Mouse (Mus musculus) CH12.LX (cell line): ENCODE measurements around the gene Scgb2a2. TPM values are rescaled to one million over a fixed set of nuclear protein-coding genes. Genes with fewer than 3 reads are reported as not detected.
A peak's percentile ranks its signal among the peaks of the same experiment; 100 is the strongest.
"Not testable (repeated sequence)": the region's sequence is repeated elsewhere in the genome, so short reads cannot be mapped to it uniquely, and the experiment has no call there.

Experiments used
- DNase-seq: peaks from one replicate; pipeline ENCODE4 v3.0.0-alpha.2; 2013; ENCODE audit errors: extremely low read depth
- H3K27ac ChIP-seq: 2 replicates; pipeline ENCODE4 v1.5.1; 2012; ENCODE audit warnings: low read depth, mild to moderate bottlenecking, control low read depth, moderate library complexity; ENCODE audit not compliant: insufficient read depth
- H3K27me3 ChIP-seq: replicated peaks from 2 replicates; pipeline ENCODE3; 2012; ENCODE audit warnings: inconsistent platforms
- H3K36me3 ChIP-seq, 2 experiments: replicated peaks in 1 of 2; 2 replicates each; pipeline versions ENCODE3 to v1.6.1; 2012; ENCODE audit warnings: inconsistent platforms in 1 of 2, low read length in 1 of 2, mild to moderate bottlenecking in 1 of 2, mixed read lengths in 1 of 2, moderate library complexity in 1 of 2; ENCODE audit not compliant: control insufficient read depth in 1 of 2, insufficient read depth in 1 of 2
- H3K4me1 ChIP-seq, 2 experiments: 2 replicates each; pipeline ENCODE4 v1.6.1; 2012; ENCODE audit warnings: inconsistent platforms in 1 of 2, moderate library complexity in 1 of 2; ENCODE audit not compliant: insufficient read depth in 2 of 2, control insufficient read depth in 1 of 2
- H3K4me2 ChIP-seq: 2 replicates; pipeline ENCODE4 v1.6.1; 2012; ENCODE audit warnings: low read depth, mild to moderate bottlenecking, control low read depth; ENCODE audit not compliant: poor library complexity, insufficient read depth, severe bottlenecking
- H3K4me3 ChIP-seq, 3 experiments: fragments of 150-350 bp in 1 of 3; sonication (generic) in 1 of 3; replicated peaks in 1 of 3; 2 replicates each; pipeline versions ENCODE3 to v1.5.1; 2011 to 2012; ENCODE audit warnings: low read depth in 2 of 3, low read length in 2 of 3, mild to moderate bottlenecking in 2 of 3, moderate library complexity in 2 of 3, control low read depth in 1 of 3, improper control_type of control experiment in 1 of 3, inconsistent platforms in 1 of 3, mixed read lengths in 1 of 3; ENCODE audit not compliant: poor library complexity in 1 of 3
- H3K79me2 ChIP-seq: replicated peaks from 2 replicates; pipeline ENCODE4 v1.6.1; 2012; ENCODE audit warnings: mild to moderate bottlenecking, moderate library complexity; ENCODE audit not compliant: control insufficient read depth, poor library complexity, insufficient read depth, severe bottlenecking; ENCODE audit errors: extremely low read depth
- H3K9ac ChIP-seq: 2 replicates; pipeline ENCODE4 v1.6.1; 2012; ENCODE audit warnings: low read depth, mild to moderate bottlenecking, control low read depth, moderate library complexity; ENCODE audit not compliant: insufficient read depth
- H3K9me3 ChIP-seq: replicated peaks from 2 replicates; pipeline ENCODE3; 2012; ENCODE audit warnings: low read length, inconsistent platforms, mixed read lengths
- CTCF ChIP-seq, 2 experiments: IDR thresholded peaks in 1 of 2; conservative IDR thresholded peaks in 1 of 2; 2 replicates each; pipeline ENCODE4 v1.5.1; 2011 to 2012; ENCODE audit warnings: low read depth in 2 of 2, low read length in 2 of 2, improper control_type of control experiment in 1 of 2, inconsistent platforms in 1 of 2, mild to moderate bottlenecking in 1 of 2, moderate library complexity in 1 of 2
- ELF1 ChIP-seq: IDR thresholded peaks from 2 replicates; pipeline ENCODE4 v1.6.1; 2014; ENCODE audit warnings: low read depth, mild to moderate bottlenecking, inconsistent platforms, low read length, improper control_type of control experiment
- JUN ChIP-seq: IDR thresholded peaks from 2 replicates; pipeline ENCODE4 v1.6.1; 2011; ENCODE audit warnings: low read depth, mild to moderate bottlenecking, low read length, improper control_type of control experiment, moderate library complexity; ENCODE audit not compliant: insufficient read depth
- MXI1 ChIP-seq: IDR thresholded peaks from 2 replicates; pipeline ENCODE4 v1.6.1; 2011; ENCODE audit warnings: mild to moderate bottlenecking, low read depth, low read length, improper control_type of control experiment
- MYC ChIP-seq: IDR thresholded peaks from 2 replicates; pipeline ENCODE4 v1.6.1; 2011; ENCODE audit warnings: low read depth, mild to moderate bottlenecking, improper control_type of control experiment, low read length
- NELFE ChIP-seq: IDR thresholded peaks from 2 replicates; pipeline ENCODE4 v1.6.1; 2011; ENCODE audit warnings: low read depth, low read length, improper control_type of control experiment
- POLR2AphosphoS2 ChIP-seq: IDR thresholded peaks from 2 replicates; pipeline ENCODE4 v1.6.1; 2011; ENCODE audit warnings: low read depth, low read length, improper control_type of control experiment
- RAD21 ChIP-seq: IDR thresholded peaks from 2 replicates; pipeline ENCODE4 v1.6.1; 2011; ENCODE audit warnings: low read depth, mild to moderate bottlenecking, low read length, improper control_type of control experiment, moderate library complexity
- USF1 ChIP-seq: IDR thresholded peaks from 2 replicates; pipeline ENCODE4 v1.6.1; 2014; ENCODE audit warnings: low read depth, mild to moderate bottlenecking, inconsistent platforms, low read length, improper control_type of control experiment
- USF2 ChIP-seq: conservative IDR thresholded peaks from 2 replicates; pipeline ENCODE4 v1.6.1; 2011; ENCODE audit warnings: low read depth, low read length, improper control_type of control experiment
- ZC3H11A ChIP-seq: IDR thresholded peaks from 2 replicates; pipeline ENCODE4 v1.6.1; 2012; ENCODE audit warnings: low read depth, mild to moderate bottlenecking, inconsistent platforms, low read length, improper control_type of control experiment
- dilution Hi-C: fragments of 300-500 bp; cut with MboI; formaldehyde crosslinking; loops from 2 replicates; pipeline ENCODE4 v1.14.3; 2020; ENCODE audit warnings: low sequenced_read_pairs; ENCODE audit not compliant: extremely low pct_unique_long_range_greater_than_20kb, extremely low pct_ligation_motif_present
- in situ Hi-C: fragments of 300-500 bp; cut with MboI; formaldehyde crosslinking; loops from 3 replicates; pipeline ENCODE4 v1.14.3; 2019; ENCODE audit warnings: low sequenced_read_pairs, low pct_ligation_motif_present, low pct_unique_long_range_greater_than_20kb, mixed read lengths
- polyA plus RNA-seq: library from polyadenylated mRNA; unstranded; fragments of >175 nt; gene quantifications from 2 replicates; pipeline ENCODE4 v1.2.1, GENCODE M21; 2012; ENCODE audit warnings: low read depth; ENCODE audit not compliant: insufficient read length
- total RNA-seq, 2 experiments: library from RNA; depleted of rRNA; stranded (reverse); fragments of 300-350 nt in 1 of 2; fragments of >200 nt in 1 of 2; gene quantifications; 2 replicates each; pipeline ENCODE4 v1.2.3; 2012 to 2014

Gene Scgb2a2
- total and polyA plus RNA-seq, 3 experiments = not detected

DNA sequence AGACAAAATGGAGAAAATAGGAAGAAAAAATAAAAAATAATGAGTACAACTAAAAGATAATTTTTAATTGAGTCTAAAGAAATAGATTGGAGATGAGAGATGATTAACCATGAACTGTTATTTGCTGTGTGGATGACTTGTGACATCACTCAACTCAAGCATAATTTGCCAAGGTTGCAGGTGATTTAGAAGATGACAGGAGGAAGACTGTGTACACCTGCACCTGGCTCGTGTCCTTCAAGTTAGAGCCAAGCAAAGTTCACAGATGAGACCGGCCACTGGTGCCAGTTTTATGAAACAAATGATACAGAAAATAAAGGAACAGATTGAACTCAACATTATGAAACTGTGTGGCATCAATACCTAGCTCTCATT is 10.0 kb upstream of the Scgb2a2 start:
- H3K4me1 ChIP-seq = no peaks in the 10 kb centered on the region
- TF ChIP-seq NELFE (no peak), USF1 (no peak), USF2 (no peak), MYC (no peak), ELF1 (no peak), POLR2AphosphoS2 (no peak), ZC3H11A (no peak), MXI1 (no peak), JUN (no peak)
- H3K4me2 ChIP-seq = no peak overlapping the region
- dilution Hi-C loops = no loop called here
- no peaks in the 10 kb centered on the region for H3K9me3 ChIP-seq
- H3K79me2 ChIP-seq = no peaks in the 10 kb centered on the region
- DNase-seq = no peak
- no peak overlapping the region for H3K27ac ChIP-seq
- H3K9ac ChIP-seq = no peak overlapping the region
- in situ Hi-C loops = no loop called here
- H3K4me3 ChIP-seq = no peak overlapping the region
- no peaks in the 10 kb centered on the region for H3K36me3 ChIP-seq
- no peaks in the 10 kb centered on the region for H3K27me3 ChIP-seq

DNA sequence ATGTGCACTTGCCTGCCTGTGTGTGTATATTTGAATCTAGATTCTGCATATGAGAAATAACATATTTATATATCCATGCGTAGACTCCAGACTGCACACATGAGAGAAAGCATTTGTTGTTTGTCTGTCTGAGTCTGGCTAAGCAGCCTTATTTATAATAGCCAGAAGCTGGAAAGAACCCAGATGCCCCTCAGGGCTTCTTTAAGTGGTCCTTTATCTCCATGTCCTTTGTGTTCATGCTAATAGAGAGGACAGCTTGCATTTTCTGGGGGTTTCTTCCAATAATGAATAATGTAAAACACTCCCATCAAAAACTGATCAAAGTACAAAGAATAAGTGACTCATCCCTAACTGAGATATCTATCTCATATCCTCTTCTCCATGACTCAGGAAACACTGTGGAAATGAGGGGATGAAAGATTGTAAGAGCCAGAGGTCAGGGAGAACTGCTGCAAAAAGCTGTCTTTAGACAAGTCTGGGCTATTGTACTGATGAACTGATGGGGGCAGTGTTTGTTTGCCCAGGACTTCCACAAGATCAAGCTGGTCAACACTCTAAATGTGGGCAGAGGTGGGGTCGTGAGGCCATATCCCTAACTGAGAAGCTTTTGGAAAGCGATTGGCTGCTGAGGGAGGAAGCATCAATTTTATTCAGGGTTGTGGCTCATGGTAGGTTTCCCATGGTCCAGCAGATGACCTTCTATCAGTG is 2.2 kb downstream of the Scgb2a2 start:
- not testable (repeated sequence) for H3K79me2 ChIP-seq, H3K4me2 ChIP-seq, DNase-seq
- TF ChIP-seq RAD21 = peak; percentile 14
- peak in 1 of 2 experiments; percentile 43; a peak in 2 of 4 replicates for TF ChIP-seq CTCF (conservative IDR thresholded peaks at IDR 0.05 in 1 of 2, IDR thresholded peaks at IDR 0.05 in 1 of 2; ENCODE audit: low read depth in 2 of 2, low read length in 2 of 2)
- TF ChIP-seq, all 38 proteins: peak for 2; not testable (repeated sequence) for 36
- H3K27me3 ChIP-seq, dilution Hi-C loops, H3K4me3 ChIP-seq, H3K27ac ChIP-seq, H3K9me3 ChIP-seq, H3K36me3 ChIP-seq, H3K4me1 ChIP-seq, H3K9ac ChIP-seq: not testable (repeated sequence)
- in situ Hi-C loops = loop anchor here (25.0 kb wide), 1 partner anchor 1012 kb away; the partner anchor contains the start of genes AC129217.1, Bscl2 and Gng3

GRCm38 (mm10) chr19:9860821-9861220 is 13.5 kb downstream of the Scgb2a2 start:
- DNase-seq, H3K9ac ChIP-seq, dilution Hi-C loops, H3K79me2 ChIP-seq, H3K9me3 ChIP-seq, H3K36me3 ChIP-seq, H3K27me3 ChIP-seq, H3K4me2 ChIP-seq, H3K4me1 ChIP-seq, H3K4me3 ChIP-seq, H3K27ac ChIP-seq: not testable (repeated sequence)
- in situ Hi-C loops = loop anchor here (25.0 kb wide), 1 partner anchor 1024 kb away; the partner anchor contains the start of genes AC129217.1, Bscl2 and Gng3
